Mouse (Mus musculus) spleen, postnatal 36 days (tissue): ENCODE measurements at regions not wholly inside any gene's neighbourhood (a gene's known extent, or its start where the extent isn't known, plus 50 kb on each side); places are given as distances from the start of the nearest gene placed in this dataset.
A peak's percentile ranks its signal among the peaks of the same experiment; 100 is the strongest.

ENCODE experiments used
- DNase-seq, 2 experiments: peaks; one replicate each; pipeline ENCODE4 v3.0.0; 2022; ENCODE audit warnings: low spot score in 2 of 2, mixed read lengths in 1 of 2

DNA sequence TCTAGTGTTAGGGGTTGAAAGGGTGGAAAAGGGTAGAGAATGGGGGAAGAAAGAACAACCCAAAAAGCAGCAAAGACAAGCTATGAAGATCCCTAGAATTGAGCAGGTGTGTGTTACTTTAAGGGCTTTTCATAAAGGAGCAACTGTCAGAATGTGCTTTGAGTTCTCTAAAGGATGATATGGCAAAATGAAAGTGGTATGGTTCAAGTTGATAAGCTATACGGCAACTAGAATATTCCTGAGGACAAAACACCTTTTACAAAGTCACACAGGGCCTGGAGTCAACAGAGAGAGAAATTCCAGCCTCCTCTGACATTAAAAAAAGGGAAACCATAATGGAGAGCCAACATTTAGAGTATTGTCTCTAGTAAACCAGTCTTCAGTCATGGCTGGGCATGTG is 320.6 kb upstream of the Pard3b start:
- DNase-seq: no peak

DNA sequence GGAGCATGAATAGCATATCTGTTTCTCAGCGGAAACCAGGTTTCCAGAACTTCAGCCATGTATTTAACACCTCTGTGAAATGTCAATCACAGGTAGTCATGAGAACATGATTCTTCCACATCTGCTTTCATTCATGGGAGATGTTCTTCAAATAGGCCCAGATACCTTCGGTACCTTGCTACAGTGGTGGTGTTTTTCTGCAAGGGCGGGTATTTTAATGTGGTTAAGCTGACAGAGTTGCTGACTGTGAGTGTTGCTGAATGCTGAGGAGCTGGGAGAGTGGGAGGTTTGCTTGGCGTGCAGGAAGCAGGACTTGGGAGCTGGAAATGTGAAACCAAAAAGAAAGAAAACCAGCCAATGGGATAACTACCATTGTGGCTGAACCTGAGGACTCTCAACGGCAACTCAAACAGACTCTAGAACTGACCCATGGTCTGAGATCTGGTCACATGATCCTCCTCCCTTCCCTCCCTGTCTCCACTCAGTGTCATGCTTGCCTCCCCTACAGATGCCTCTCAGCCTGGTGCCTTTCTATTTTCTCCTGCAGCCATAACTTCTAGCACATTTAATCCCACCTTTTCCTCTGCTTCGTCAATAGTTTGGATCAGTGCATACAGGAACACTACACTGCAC is 317.0 kb upstream of the Pard3b start:
- no peak for DNase-seq

GRCm38 (mm10) chr1:61331456-61331855 is 307.2 kb upstream of the Pard3b start:
- no peak for DNase-seq

GRCm38 (mm10) chr1:61331906-61332305 is 306.7 kb upstream of the Pard3b start:
- DNase-seq: no peak

DNA sequence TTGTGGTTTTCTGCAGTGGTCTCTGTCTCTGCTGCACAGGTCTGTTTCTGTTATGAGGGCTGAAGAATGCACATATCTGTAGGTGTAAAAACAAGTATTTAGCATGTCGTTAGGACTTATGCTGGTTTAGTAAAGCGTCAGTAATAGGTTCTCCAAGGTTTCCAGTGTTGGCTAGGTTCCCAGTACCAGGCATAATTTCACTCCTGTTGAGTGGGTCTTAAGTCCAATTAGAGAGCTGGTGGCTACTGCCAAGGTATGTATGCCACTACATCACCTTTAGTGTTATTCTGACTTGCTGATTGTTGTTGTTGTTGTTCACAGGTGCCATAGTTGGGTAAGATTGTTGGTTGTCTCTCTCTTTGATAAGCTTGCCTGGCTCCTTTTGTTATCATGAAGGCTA is 302.3 kb upstream of the Pard3b start:
- DNase-seq: no peak

- DNase-seq: no peak
These were observed 285.7 kb upstream of the Pard3b start for GRCm38 (mm10) chr1:61352921-61353320.

- no peak for DNase-seq
These were observed 285.1 kb upstream of the Pard3b start for GRCm38 (mm10) chr1:61353481-61353880.

GRCm38 (mm10) chr1:61355241-61355640 is 283.4 kb upstream of the Pard3b start:
- DNase-seq: no peak

DNA sequence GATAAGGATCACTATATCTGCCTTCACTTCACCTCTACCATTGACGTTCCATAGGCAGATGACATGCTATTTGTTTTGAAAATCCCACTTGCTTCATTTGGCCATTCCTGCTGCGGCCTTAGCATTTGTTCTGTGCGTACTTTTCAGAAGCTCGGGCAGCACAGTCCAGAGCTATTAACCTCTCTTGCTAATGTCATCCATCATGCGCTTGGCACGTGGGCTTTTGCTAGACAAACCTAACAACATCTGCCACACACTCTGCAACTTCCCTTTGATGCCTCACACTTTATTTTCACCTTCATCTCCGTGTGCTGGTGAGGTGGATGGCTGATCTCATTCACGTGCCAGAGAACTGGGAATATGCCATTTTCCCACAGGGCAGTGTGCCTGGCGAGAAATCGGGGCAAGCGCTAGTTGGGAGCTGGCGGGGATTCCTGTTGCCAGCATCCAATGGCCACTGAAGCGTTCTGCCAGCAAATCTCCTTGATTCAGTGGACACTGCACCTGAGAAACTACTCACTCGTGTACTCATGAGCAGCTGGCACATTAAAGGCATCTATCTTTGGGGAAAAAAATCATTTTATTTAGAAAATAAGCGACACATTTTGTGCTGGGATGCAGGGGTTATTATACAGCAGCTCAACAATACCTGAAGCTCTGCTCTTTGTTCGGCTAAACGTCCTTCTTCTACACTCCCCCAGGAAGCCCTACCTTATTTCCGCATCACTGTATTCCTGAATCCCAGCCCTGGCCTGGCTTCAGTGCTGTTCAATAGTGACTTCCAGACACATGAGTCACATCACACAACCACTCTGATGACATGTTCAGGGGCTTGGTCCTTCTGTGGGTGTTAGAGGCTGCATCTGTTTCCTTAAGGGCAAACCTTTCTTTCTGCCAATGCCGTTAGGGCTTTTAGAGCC is 279.4 kb upstream of the Pard3b start:
- DNase-seq: no peak

- DNase-seq: no peak
These were observed 266.0 kb upstream of the Pard3b start for GRCm38 (mm10) chr1:61372581-61372980.

DNA sequence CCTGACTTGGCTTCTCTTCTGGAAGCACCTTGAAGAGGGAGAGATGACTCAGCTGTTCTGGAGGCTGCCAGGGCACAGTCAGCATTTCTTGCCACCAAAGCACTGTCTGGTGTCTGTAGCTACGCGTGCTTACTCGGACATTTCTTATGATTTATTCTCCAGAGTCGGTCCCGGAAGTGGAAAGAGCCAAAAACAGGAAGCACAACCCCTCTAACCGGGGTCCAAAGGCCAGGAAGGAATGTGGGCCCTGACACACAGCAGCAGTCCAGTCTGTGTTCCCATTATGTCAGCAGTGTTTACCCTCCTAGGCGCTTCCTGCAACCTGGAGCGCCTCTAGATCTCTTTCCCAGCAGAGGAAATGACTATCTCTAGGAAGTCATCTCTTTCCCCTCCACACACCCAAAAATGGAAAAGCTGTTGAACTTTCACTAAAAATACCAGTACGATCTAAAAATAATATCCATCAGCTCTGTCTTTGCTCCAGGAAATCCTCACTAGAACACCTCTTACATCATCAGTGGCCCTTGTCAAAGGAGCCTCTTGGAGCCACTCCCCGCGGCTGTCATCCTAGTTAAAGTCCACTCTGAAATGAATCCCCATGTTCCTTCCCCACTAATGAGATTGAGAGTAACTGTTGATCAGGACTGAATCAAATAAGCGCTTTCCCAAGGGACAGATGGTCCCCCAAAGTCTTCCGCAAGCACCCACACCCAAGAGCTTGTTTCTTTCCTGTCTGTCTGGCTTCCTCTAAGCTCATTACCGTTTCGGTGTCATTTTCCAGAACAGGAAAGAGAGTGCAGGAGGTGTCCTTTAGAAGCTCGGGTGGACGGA is 264.7 kb upstream of the Pard3b start:
- no peak for DNase-seq

GRCm38 (mm10) chr1:61376417-61376816 is 262.2 kb upstream of the Pard3b start:
- no peak for DNase-seq

DNA sequence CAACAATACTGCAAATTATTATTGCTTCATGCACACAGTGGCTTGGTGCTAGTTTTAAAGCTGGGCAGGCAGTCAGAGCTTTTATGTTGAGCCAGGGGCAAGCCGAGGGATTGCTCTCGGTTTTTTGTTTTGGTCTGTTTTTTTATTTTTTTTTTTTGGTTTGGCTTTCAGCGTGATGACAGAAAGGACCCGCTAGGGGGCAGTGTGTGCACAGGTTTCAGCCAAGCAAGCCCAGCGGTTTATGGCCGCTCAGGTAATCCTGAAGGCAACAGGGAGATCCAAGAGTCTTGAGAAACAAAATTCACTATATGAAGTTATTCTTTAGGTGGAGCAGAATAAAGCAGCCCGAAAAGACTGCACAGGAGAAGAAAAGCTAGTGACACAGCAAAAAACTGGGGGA is 261.6 kb upstream of the Pard3b start:
- peak in 1 of 2 experiments; percentile 8 for DNase-seq

DNA sequence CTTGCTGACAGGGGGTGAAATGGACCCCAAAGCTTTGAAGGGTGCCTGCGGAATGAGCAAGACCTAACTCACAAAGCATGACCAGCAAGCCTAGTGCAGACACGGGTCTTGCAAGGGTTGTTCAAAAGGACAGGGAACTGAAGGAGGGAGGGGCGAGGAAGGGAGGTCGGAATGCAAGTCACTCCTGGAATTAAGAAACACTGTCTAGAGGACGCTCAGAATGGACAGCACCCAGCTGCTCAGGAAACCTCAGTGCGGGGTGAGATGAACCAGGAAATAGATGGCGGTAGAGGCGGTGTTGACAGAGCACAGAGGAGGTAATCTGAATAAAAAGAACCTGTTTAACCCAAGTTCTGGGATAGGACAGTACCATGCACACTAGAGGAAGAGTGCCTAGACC is 260.4 kb upstream of the Pard3b start:
- DNase-seq: no peak

DNA sequence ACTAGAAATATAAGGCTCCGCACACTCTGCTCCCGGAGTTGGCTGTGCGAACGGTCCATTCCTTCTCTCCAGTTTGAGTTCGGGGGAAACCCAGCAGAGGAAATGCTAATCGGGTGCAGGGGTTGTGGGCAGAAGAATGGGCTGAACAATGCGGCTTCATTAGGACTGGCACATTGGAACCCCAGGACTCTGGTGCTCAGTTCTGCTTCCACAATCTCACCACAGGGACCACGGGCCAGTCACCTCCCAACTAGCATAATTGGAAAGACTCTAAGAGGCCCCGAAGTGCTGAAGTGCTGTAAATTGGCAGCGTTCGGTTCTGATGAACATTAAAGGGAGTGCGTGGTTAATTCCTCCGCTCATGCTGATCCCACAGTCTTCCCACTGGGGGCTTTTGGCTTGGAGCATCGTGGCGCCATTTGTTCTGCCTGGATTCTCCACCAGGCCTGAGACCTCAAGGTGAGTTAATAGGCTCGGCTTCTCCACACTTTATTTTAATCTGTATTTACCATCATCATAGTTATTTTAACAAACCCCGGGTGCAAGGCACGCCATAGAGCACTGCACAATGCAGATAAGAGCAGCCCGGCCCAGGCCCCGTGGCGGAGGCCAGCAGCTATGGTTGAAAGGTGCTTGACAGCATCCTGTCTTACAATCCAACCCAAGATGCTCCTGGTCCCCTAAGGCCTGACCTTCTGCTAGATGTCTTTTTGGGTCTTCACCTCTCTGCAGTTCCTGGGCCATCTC is 258.7 kb upstream of the Pard3b start:
- DNase-seq: no peak

GRCm38 (mm10) chr1:61387587-61387986 is 251.0 kb upstream of the Pard3b start:
- no peak for DNase-seq

DNA sequence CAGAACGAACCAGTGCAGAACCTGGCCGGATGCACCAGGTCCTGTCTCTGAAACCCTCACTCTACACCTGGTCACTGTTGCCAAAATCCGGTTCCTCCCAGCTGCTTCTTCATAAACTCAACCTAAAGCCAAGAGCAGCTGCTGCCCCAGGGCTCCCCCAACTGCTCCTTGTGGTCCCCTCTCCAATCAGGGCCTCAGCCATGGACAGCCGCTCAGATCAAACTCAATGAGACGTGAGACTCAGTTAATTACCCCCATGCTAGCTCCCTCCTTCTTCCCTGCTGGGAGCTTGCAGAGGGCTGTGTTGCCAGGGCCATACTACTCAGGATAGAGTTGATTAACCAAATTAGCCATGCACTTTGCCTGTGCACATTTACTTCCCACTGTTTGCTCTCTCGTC is 240.8 kb upstream of the Pard3b start:
- DNase-seq: no peak

- DNase-seq: no peak
These were observed 236.3 kb upstream of the Pard3b start for GRCm38 (mm10) chr1:61402339-61402738.

DNA sequence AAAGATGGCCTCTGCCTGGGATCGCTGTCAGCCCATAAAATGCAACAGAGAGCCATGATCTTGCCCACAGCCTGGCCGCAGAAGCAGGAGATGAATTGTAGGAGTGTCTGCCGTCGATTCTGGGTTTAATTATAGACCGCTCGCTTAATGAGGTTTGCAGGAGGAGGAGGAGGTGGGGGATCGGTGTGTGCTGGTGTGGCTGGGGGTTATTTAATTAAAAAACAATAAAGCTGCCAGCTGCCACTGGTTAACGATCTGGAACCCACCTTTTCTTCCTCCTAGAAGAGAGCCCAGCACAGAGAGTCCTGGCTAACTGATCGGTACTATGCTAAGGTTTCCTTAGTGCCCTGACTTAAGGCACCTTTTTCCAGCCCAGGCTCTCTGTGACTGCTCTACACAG is 231.4 kb upstream of the Pard3b start:
- DNase-seq: no peak

DNA sequence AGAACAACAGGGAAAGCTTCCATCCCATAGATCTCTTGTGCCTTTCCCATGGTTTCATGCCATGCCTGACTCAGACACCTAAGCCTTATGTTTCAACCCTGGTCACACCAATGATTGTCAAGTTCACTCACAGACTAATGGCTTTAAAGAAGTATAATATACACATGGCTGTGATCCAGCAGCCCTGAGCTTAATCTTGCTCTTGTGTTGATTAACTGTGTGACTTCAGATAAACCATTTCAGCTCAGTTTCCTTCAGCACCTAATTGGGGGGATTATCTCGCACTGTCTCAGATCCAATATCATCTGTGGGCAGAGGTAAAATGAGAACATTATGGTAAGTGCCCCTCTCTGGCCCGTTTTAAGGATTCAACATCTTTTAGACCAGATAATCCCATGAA is 223.9 kb upstream of the Pard3b start:
- DNase-seq: no peak

DNA sequence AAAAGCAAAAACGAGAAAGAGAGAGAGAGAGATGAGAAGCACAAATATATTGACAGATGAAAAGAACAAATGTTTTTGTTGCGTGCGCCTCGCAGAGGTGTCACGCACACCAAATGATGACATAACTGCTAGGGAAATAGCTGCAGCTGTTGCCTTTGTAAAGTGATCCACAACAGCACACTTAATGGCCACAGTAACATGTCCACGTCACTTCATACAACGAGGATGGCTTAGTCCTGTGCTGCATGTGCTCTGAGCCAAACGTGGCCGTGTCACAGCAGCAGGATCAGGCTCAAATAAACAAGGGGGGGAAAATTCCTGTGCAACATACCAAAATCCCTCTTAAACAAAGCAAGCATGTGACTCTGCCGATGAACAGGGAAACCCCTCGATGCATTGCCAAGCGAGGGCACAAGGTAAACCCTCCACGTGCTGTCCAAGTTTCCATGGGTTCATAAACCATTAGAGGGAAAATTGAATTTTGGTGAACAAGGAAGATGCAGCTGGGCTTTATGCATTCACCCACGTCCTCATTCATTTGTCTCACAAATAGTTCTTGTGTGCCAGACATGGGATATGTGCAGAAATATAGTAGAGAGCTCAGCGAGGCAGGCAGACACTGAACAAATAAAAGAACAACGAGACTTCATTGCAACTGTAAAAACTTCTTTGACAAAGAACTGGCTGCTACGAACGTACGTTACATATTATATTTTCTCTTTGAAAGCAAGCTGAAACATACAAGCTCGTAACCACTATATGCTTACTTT is 223.0 kb upstream of the Pard3b start:
- no peak for DNase-seq
